Mouse (Mus musculus) testis, adult 2 months (tissue): ENCODE measurements around the gene Fam213b.

Experiments used
- CTCF ChIP-seq: fragments of 200-500 bp; IDR thresholded peaks from 2 replicates; pipeline ENCODE4 v1.5.1; 2012; ENCODE audit warnings: low read depth, mild to moderate bottlenecking, inconsistent platforms, low read length, moderate library complexity; ENCODE audit not compliant: control insufficient read depth, insufficient read depth, insufficient replicate concordance
- POLR2A ChIP-seq: fragments of 200-500 bp; IDR thresholded peaks from 2 replicates; pipeline ENCODE4 v1.6.1; 2012; ENCODE audit warnings: low read depth, mild to moderate bottlenecking, inconsistent platforms, low read length, moderate library complexity; ENCODE audit not compliant: control insufficient read depth

- TF ChIP-seq CTCF (no peak), POLR2A (no peak)
These were observed 43.8 kb upstream of the Fam213b start for GRCm38 (mm10) chr4:154942632-154943322.
